Mouse (Mus musculus): ENCODE results near the gene Tktl2. TPM values are rescaled to one million over a fixed set of nuclear protein-coding genes. Genes with fewer than 3 reads are reported as not detected.

The Tktl2 gene
- polyA plus RNA-seq (2012; ENCODE audit: insufficient read depth, insufficient read length, low replicate concordance, missing spikeins): not detected in 2 replicates

GRCm38 (mm10) chr8:66511537-66511936 lies at the start of gene Tktl2:
TSS of gene Tktl2 (plus strand) at chr8:66511756.
- TF ChIP-seq POLR2A (IDR thresholded peaks at IDR 0.05; ENCODE audit: insufficient read depth, low read depth, low read length) (no peak), CTCF (IDR thresholded peaks at IDR 0.05; ENCODE audit: insufficient read depth, low read depth, low read length) (no peak)
- Histone ChIP-seq H3K4me3 (ENCODE audit: insufficient read depth, low read depth, low read length) (no peak within 1 kb of the TSS), H3K27ac (ENCODE audit: insufficient read depth, low read depth, low read length) (no peak within 1 kb of the TSS), H3K4me1 (ENCODE audit: control insufficient read depth, insufficient read depth, low read length) (no peaks in the 10 kb centered on the region)
- WGBS: 96% methylated on average over 22 of the region's 22 CpGs

- no peak for TF ChIP-seq POLR2A (IDR thresholded peaks at IDR 0.05; ENCODE audit: insufficient read depth, low read depth, low read length)
- no peak for TF ChIP-seq CTCF (IDR thresholded peaks at IDR 0.05; ENCODE audit: insufficient read depth, low read depth, low read length)
- Histone ChIP-seq H3K4me3 (ENCODE audit: insufficient read depth, low read depth, low read length) (no peak overlapping the region), H3K27ac (ENCODE audit: insufficient read depth, low read depth, low read length) (no peak overlapping the region), H3K4me1 (ENCODE audit: control insufficient read depth, insufficient read depth, low read length) (no peaks in the 10 kb centered on the region)
- 91% methylated on average over 3 of the region's 3 CpGs for WGBS
These were observed 41.7 kb upstream of the Tktl2 start for GRCm38 (mm10) chr8:66469821-66470220.

GRCm38 (mm10) chr8:66476880-66477279 lies 34.7 kb upstream of the Tktl2 start:
- Histone ChIP-seq H3K4me3 (ENCODE audit: insufficient read depth, low read depth, low read length) (no peak overlapping the region), H3K27ac (ENCODE audit: insufficient read depth, low read depth, low read length) (no peak overlapping the region), H3K4me1 (ENCODE audit: control insufficient read depth, insufficient read depth, low read length) (no peaks in the 10 kb centered on the region)
- 92% methylated on average over 3 of the region's 3 CpGs for WGBS
- TF ChIP-seq CTCF (IDR thresholded peaks at IDR 0.05; ENCODE audit: insufficient read depth, low read depth, low read length) (no peak), POLR2A (IDR thresholded peaks at IDR 0.05; ENCODE audit: insufficient read depth, low read depth, low read length) (no peak)

GRCm38 (mm10) chr8:66486084-66486763 lies 25.3 kb upstream of the Tktl2 start, which contains the start of gene Tma16:
TSS of gene Tma16 (minus strand) at chr8:66486530.
- TF ChIP-seq POLR2A (IDR thresholded peaks at IDR 0.05; ENCODE audit: insufficient read depth, low read depth, low read length) (no peak; the same call in 1 of the 2 replicates), CTCF (IDR thresholded peaks at IDR 0.05; ENCODE audit: insufficient read depth, low read depth, low read length) (no peak)
- Histone ChIP-seq H3K4me1 (ENCODE audit: control insufficient read depth, insufficient read depth, low read length) (no peaks in the 10 kb centered on the region), H3K27ac (ENCODE audit: insufficient read depth, low read depth, low read length) (no peak within 1 kb of the TSS), H3K4me3 (ENCODE audit: insufficient read depth, low read depth, low read length) (peak within 1 kb of the TSS; percentile 92)
- WGBS: under 1% methylated on average over 45 of the region's 45 CpGs

GRCm38 (mm10) chr8:66488556-66488955 lies 23.0 kb upstream of the Tktl2 start:
- Histone ChIP-seq H3K4me3 (ENCODE audit: insufficient read depth, low read depth, low read length) (no peak overlapping the region), H3K27ac (ENCODE audit: insufficient read depth, low read depth, low read length) (no peak overlapping the region), H3K4me1 (ENCODE audit: control insufficient read depth, insufficient read depth, low read length) (no peaks in the 10 kb centered on the region)
- TF ChIP-seq POLR2A (IDR thresholded peaks at IDR 0.05; ENCODE audit: insufficient read depth, low read depth, low read length) (no peak), CTCF (IDR thresholded peaks at IDR 0.05; ENCODE audit: insufficient read depth, low read depth, low read length) (no peak)
- 49% methylated on average over 3 of the region's 3 CpGs for WGBS

GRCm38 (mm10) chr8:66490624-66491023 lies 20.9 kb upstream of the Tktl2 start:
- Histone ChIP-seq H3K4me1 (ENCODE audit: control insufficient read depth, insufficient read depth, low read length) (no peaks in the 10 kb centered on the region), H3K4me3 (ENCODE audit: insufficient read depth, low read depth, low read length) (no peak overlapping the region), H3K27ac (ENCODE audit: insufficient read depth, low read depth, low read length) (no peak overlapping the region)
- TF ChIP-seq CTCF (IDR thresholded peaks at IDR 0.05; ENCODE audit: insufficient read depth, low read depth, low read length): no peak
- TF ChIP-seq POLR2A (IDR thresholded peaks at IDR 0.05; ENCODE audit: insufficient read depth, low read depth, low read length): no peak
- WGBS: 87% methylated on average over 4 of the region's 4 CpGs

GRCm38 (mm10) chr8:66494496-66494895 lies 17.1 kb upstream of the Tktl2 start:
- 71% methylated on average over 2 of the region's 2 CpGs for WGBS
- Histone ChIP-seq H3K4me3 (ENCODE audit: insufficient read depth, low read depth, low read length) (no peak overlapping the region), H3K27ac (ENCODE audit: insufficient read depth, low read depth, low read length) (no peak overlapping the region), H3K4me1 (ENCODE audit: control insufficient read depth, insufficient read depth, low read length) (no peaks in the 10 kb centered on the region)
- no peak for TF ChIP-seq POLR2A (IDR thresholded peaks at IDR 0.05; ENCODE audit: insufficient read depth, low read depth, low read length)

GRCm38 (mm10) chr8:66495726-66496125 lies 15.8 kb upstream of the Tktl2 start:
- 8% methylated on average over 8 of the region's 8 CpGs for WGBS
- no peak overlapping the region for H3K27ac ChIP-seq (ENCODE audit: insufficient read depth, low read depth, low read length)
- H3K4me1 ChIP-seq (ENCODE audit: control insufficient read depth, insufficient read depth, low read length): no peaks in the 10 kb centered on the region
- H3K4me3 ChIP-seq (ENCODE audit: insufficient read depth, low read depth, low read length): no peak overlapping the region
- TF ChIP-seq CTCF (IDR thresholded peaks at IDR 0.05; ENCODE audit: insufficient read depth, low read depth, low read length) (peak; percentile 63; the same call in 1 of the 2 replicates), POLR2A (IDR thresholded peaks at IDR 0.05; ENCODE audit: insufficient read depth, low read depth, low read length) (no peak)

GRCm38 (mm10) chr8:66496998-66497577 lies 14.5 kb upstream of the Tktl2 start:
- WGBS: 33% methylated on average over 4 of the region's 4 CpGs
- H3K4me1 ChIP-seq (ENCODE audit: control insufficient read depth, insufficient read depth, low read length): no peaks in the 10 kb centered on the region
- H3K27ac ChIP-seq (ENCODE audit: insufficient read depth, low read depth, low read length): no peak overlapping the region
- no peak overlapping the region for H3K4me3 ChIP-seq (ENCODE audit: insufficient read depth, low read depth, low read length)
- no peak for TF ChIP-seq POLR2A (IDR thresholded peaks at IDR 0.05; ENCODE audit: insufficient read depth, low read depth, low read length)
- no peak for TF ChIP-seq CTCF (IDR thresholded peaks at IDR 0.05; ENCODE audit: insufficient read depth, low read depth, low read length)
